In genomic region chr6:88815036-88815435, GRCm38 (mm10) we compare ENCODE assay signal across 17 mouse cellular contexts. TPM values are rescaled to one million over a fixed set of nuclear protein-coding genes. Genes with fewer than 3 reads are reported as not detected.
DNase-seq lines count a peak whose midpoint lies in the region; ATAC-seq and TF ChIP-seq lines count a peak whose summit lies in the region.
"Had no signal": no experiment of that assay in that cellular context is flagged by ENCODE, and none has a peak within 500 bp of the region (broad histone marks: within the 10 kb centered on the region; RNA-seq: fewer than 3 reads in every experiment).

No protein-coding gene starts in this region.

- no peak overlapping the region for H3K4me2 ChIP-seq in forebrain, postnatal 0 days (ENCODE audit: low read depth)
- no peak overlapping the region for H3K4me2 ChIP-seq in forebrain, embryonic 12.5 days
- no peak overlapping the region for H3K4me2 ChIP-seq in midbrain, embryonic 16.5 days (ENCODE audit: low read length)
- H3K4me2 ChIP-seq: kidney, embryonic 15.5 days; liver, embryonic 12.5 days; lung, embryonic 14.5 days had no signal

- no peaks in the 10 kb centered on the region for H3K36me3 ChIP-seq in forebrain, postnatal 0 days (ENCODE audit: insufficient read depth)
- H3K36me3 ChIP-seq in forebrain, embryonic 12.5 days (replicated peaks) = no peaks in the 10 kb centered on the region
- no peaks in the 10 kb centered on the region for H3K36me3 ChIP-seq in embryonic facial prominence, embryonic 10.5 days (replicated peaks)
- H3K36me3 ChIP-seq in midbrain, embryonic 16.5 days (ENCODE audit: control insufficient read depth, insufficient read depth, low read length) = no peaks in the 10 kb centered on the region
- H3K36me3 ChIP-seq: kidney, embryonic 15.5 days had no signal

- WGBS in forebrain, postnatal 0 days = 63% methylated on average over 3 of the region's 3 CpGs
- WGBS in forebrain, embryonic 12.5 days = 64% methylated on average over 3 of the region's 3 CpGs
- WGBS in embryonic facial prominence, embryonic 10.5 days = 74% methylated on average over 3 of the region's 3 CpGs
- WGBS in midbrain, embryonic 16.5 days = 38% methylated on average over 3 of the region's 3 CpGs

- peak; percentile 30 for TF ChIP-seq CTCF in forebrain, postnatal 0 days (IDR thresholded peaks at IDR 0.05; ENCODE audit: low read depth)

- H3K4me3 ChIP-seq in forebrain, postnatal 0 days (ENCODE audit: low read depth, low read length) = no peak overlapping the region
- H3K4me3 ChIP-seq in forebrain, embryonic 12.5 days (replicated peaks) = no peak overlapping the region
- no peak overlapping the region for H3K4me3 ChIP-seq in embryonic facial prominence, embryonic 10.5 days
- no peak overlapping the region for H3K4me3 ChIP-seq in midbrain, embryonic 16.5 days (ENCODE audit: low read depth, low read length)
- H3K4me3 ChIP-seq: kidney, embryonic 15.5 days; liver, embryonic 12.5 days had no signal

- no peak for DNase-seq in forebrain, postnatal 0 days
- DNase-seq in left cerebral cortex, postnatal 4 days = peak; percentile 61
- DNase-seq in left cerebral cortex, postnatal 36 days (ENCODE audit: low spot score in 2 of 2) = no peak
- no peak for DNase-seq in embryonic facial prominence, embryonic 10.5 days (ENCODE audit: low spot score)
- no peak for DNase-seq in embryo, embryonic 10.5 days (ENCODE audit: low spot score)
- DNase-seq: adrenal gland, adult 8-10 months; B cell, adult 2 months; cerebellum, adult 11-12 months; gastrocnemius, postnatal 25 days; layer of hippocampus, postnatal 36 days; lung, embryonic 14.5 days; lung, postnatal 4 days; thymus, adult 18-20 months had no signal

- 0 out of 2 replicates have a peak, but pooled peaks cover 2% of the 10 kb centered on the region for H3K4me1 ChIP-seq in forebrain, postnatal 0 days (ENCODE audit: insufficient read depth)
- peaks cover 8% of the 10 kb centered on the region for H3K4me1 ChIP-seq in forebrain, embryonic 12.5 days
- peaks cover 36% of the 10 kb centered on the region for H3K4me1 ChIP-seq in embryonic facial prominence, embryonic 10.5 days
- H3K4me1 ChIP-seq in midbrain, embryonic 16.5 days (ENCODE audit: control insufficient read depth, insufficient read depth, low read length) = no peaks in the 10 kb centered on the region

- peak; percentile 67 for ATAC-seq in forebrain, postnatal 0 days
- ATAC-seq in forebrain, embryonic 12.5 days (ENCODE audit: low FRiP score) = no peak
- ATAC-seq in midbrain, embryonic 16.5 days = peak; percentile 59; the same call in 1 of the 2 replicates
- ATAC-seq: liver, embryonic 12.5 days had no signal

- no peaks in the 10 kb centered on the region for H3K27me3 ChIP-seq in forebrain, postnatal 0 days (ENCODE audit: insufficient read depth, low read length)
- no peaks in the 10 kb centered on the region; the same call in 1 of the 2 replicates for H3K27me3 ChIP-seq in forebrain, embryonic 12.5 days
- 0 out of 2 replicates have a peak, but pooled peaks cover 3% of the 10 kb centered on the region for H3K27me3 ChIP-seq in embryonic facial prominence, embryonic 10.5 days (replicated peaks; ENCODE audit: low read depth, poor library complexity, severe bottlenecking)
- H3K27me3 ChIP-seq in midbrain, embryonic 16.5 days (ENCODE audit: control insufficient read depth, insufficient read depth, low read depth, low read length) = no peaks in the 10 kb centered on the region
- H3K27me3 ChIP-seq: kidney, embryonic 15.5 days; liver, embryonic 12.5 days had no signal

- intact Hi-C loops in left cerebral cortex, postnatal 4 days (cut with DNase I) = no loop called here
- intact Hi-C loops in left cerebral cortex, postnatal 36 days (cut with DNase I) = no loop called here

- H3K27ac ChIP-seq in forebrain, postnatal 0 days (ENCODE audit: low read depth, low read length) = no peak overlapping the region
- H3K27ac ChIP-seq in forebrain, embryonic 12.5 days = no peak overlapping the region
- peak overlapping the region; percentile 30; the same call in 1 of the 2 replicates for H3K27ac ChIP-seq in embryonic facial prominence, embryonic 10.5 days (replicated peaks)
- no peak overlapping the region for H3K27ac ChIP-seq in midbrain, embryonic 16.5 days (ENCODE audit: low read length)
- H3K27ac ChIP-seq: kidney, embryonic 15.5 days; liver, embryonic 12.5 days had no signal

- H3K9ac ChIP-seq in forebrain, postnatal 0 days = no peak overlapping the region
- H3K9ac ChIP-seq in forebrain, embryonic 12.5 days = no peak overlapping the region
- H3K9ac ChIP-seq in midbrain, embryonic 16.5 days (ENCODE audit: low read depth, low read length) = no peak overlapping the region
- H3K9ac ChIP-seq: kidney, embryonic 15.5 days; liver, embryonic 12.5 days; lung, embryonic 14.5 days had no signal

- no peaks in the 10 kb centered on the region for H3K9me3 ChIP-seq in forebrain, postnatal 0 days (ENCODE audit: low read length)
- H3K9me3 ChIP-seq in forebrain, embryonic 12.5 days = no peaks in the 10 kb centered on the region
- H3K9me3 ChIP-seq in embryonic facial prominence, embryonic 10.5 days = no peaks in the 10 kb centered on the region
- no peaks in the 10 kb centered on the region for H3K9me3 ChIP-seq in midbrain, embryonic 16.5 days (replicated peaks; ENCODE audit: control insufficient read depth, low read length, poor library complexity, severe bottlenecking)
- H3K9me3 ChIP-seq: kidney, embryonic 15.5 days; liver, embryonic 12.5 days had no signal

RNA-seq across cellular contexts. Expression of gene Abtb1, which starts 26.7 kb away (rescaled TPM):
- 37.0 and 50.5 TPM in 2 replicates for total RNA-seq in forebrain, postnatal 0 days (2014; rRNA removed)
- polyA plus RNA-seq in forebrain, postnatal 0 days (2015; fragmentation: Nextera tagmentation; extraction: Ambion mirVana) = 30.4 and 31.1 TPM in 2 replicates
- polyA plus RNA-seq in forebrain, embryonic 12.5 days (2016; fragmentation: Nextera tagmentation; extraction: Ambion mirVana) = 23.0 and 23.5 TPM in 2 replicates
- 10 to 100 TPM; 23.2 to 25.3 TPM for total RNA-seq in left cerebral cortex, postnatal 4 days (2021)
- total RNA-seq in left cerebral cortex, postnatal 36 days (2021) = 10 to 100 TPM; 43.4 to 45.9 TPM
- polyA plus RNA-seq in embryonic facial prominence, embryonic 10.5 days (2016; fragmentation: Nextera tagmentation; extraction: Ambion mirVana) = 25.2 and 26.4 TPM in 2 replicates
- polyA plus RNA-seq in midbrain, embryonic 16.5 days (2015; fragmentation: Nextera tagmentation; extraction: Ambion mirVana) = 37.3 and 40.7 TPM in 2 replicates

RNA-seq across cellular contexts. Expression of gene Podxl2, which starts 59.8 kb away (rescaled TPM):
- total RNA-seq in forebrain, postnatal 0 days (2014; rRNA removed) = 917 and 954 TPM in 2 replicates
- 702 and 718 TPM in 2 replicates for polyA plus RNA-seq in forebrain, postnatal 0 days (2015; fragmentation: Nextera tagmentation; extraction: Ambion mirVana)
- 248 and 258 TPM in 2 replicates for polyA plus RNA-seq in forebrain, embryonic 12.5 days (2016; fragmentation: Nextera tagmentation; extraction: Ambion mirVana)
- total RNA-seq in left cerebral cortex, postnatal 4 days (2021) = 100 to 1,000 TPM; 494 to 504 TPM
- total RNA-seq in left cerebral cortex, postnatal 36 days (2021) = 100 to 1,000 TPM; 181 to 221 TPM
- 52.1 and 56.3 TPM in 2 replicates for polyA plus RNA-seq in embryonic facial prominence, embryonic 10.5 days (2016; fragmentation: Nextera tagmentation; extraction: Ambion mirVana)
- 662 and 671 TPM in 2 replicates for polyA plus RNA-seq in midbrain, embryonic 16.5 days (2015; fragmentation: Nextera tagmentation; extraction: Ambion mirVana)
